Mouse (Mus musculus): ENCODE measurements around the gene Thsd7b. TPM values are rescaled to one million over a fixed set of nuclear protein-coding genes. Genes with fewer than 3 reads are reported as not detected.

The Thsd7b gene
- polyA plus RNA-seq, 2 experiments, result 1.1 to 1.8 TPM

DNA sequence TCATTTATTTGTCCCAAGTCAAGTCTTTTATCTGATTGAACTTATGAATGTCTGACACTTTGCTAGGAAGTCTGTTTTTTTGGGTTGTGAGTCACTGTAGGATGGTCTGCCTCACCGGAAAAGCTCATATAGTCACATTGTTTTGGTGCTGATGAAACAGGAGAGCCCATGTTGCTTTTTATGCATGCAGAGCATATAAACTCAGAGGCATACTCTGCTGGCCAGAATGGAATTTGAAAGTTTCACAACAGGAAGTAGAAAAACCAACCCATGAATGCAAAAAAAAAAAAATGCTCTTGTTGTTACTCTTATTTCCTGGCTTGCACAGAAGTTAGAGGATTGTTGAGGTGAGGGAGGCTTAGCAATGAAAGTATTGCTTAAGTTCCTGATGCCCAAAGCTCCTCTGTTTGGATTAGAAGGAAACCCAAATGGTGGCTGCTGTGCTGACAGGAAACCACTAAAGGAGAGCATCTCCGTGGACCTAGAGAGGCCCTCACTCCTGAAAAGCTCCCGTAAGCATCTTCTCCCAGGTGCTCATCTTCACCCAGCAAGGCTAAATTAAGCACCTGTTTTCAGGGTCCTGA is 269.6 kb downstream of the Thsd7b start:
- Histone ChIP-seq H3K9me3 (ENCODE audit: control insufficient read depth, low read length) (no peaks in the 10 kb centered on the region), H3K4me1 (ENCODE audit: control insufficient read depth, insufficient read depth, low read length) (no peaks in the 10 kb centered on the region), H3K4me3 (replicated peaks; ENCODE audit: low read length) (no peak overlapping the region), H3K36me3 (ENCODE audit: control insufficient read depth, insufficient read depth, low read length) (no peaks in the 10 kb centered on the region), H3K4me2 (replicated peaks; ENCODE audit: low read depth, low read length, severe bottlenecking) (no peak overlapping the region), H3K9ac (ENCODE audit: low read depth, low read length, severe bottlenecking) (no peak overlapping the region), H3K27me3 (ENCODE audit: control insufficient read depth, insufficient read depth, low read length) (no peaks in the 10 kb centered on the region), H3K27ac (replicated peaks; ENCODE audit: low read depth, low read length) (no peak overlapping the region)
- DNase-seq (ENCODE audit: low spot score) (no peak), ATAC-seq (ENCODE audit: low FRiP score, low read depth) (no peak)
- no peak for TF ChIP-seq POLR2A (IDR thresholded peaks at IDR 0.05; ENCODE audit: borderline replicate concordance, extremely low read depth, insufficient read depth, insufficient read length)
- 88% methylated on average over 3 of the region's 3 CpGs for WGBS

DNA sequence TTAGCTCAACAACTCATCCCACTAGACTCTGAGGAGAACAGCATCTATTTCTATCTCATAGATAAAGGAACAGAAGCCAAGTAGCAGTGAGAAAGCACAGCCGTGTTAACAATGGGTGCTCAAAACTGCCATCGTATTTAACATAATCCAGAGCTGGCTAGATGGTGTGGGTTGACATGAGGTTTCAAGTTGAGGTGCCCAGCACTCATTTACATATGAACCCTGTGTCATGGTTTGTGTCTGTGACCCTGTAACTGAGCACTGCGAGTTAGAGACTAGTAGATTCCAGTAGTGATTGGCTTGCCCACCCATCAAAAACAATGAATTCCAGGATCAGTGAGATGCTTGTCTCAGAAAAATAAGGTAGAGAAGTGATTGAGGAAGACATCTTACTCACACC is 270.1 kb downstream of the Thsd7b start:
- H3K9ac ChIP-seq (ENCODE audit: low read depth, low read length, severe bottlenecking), result no peak overlapping the region

GRCm38 (mm10) chr1:129558054-129558453 is 285.0 kb downstream of the Thsd7b start:
- Histone ChIP-seq H3K4me2 (replicated peaks; ENCODE audit: low read depth, low read length, severe bottlenecking) (no peak overlapping the region), H3K27me3 (ENCODE audit: control insufficient read depth, insufficient read depth, low read length) (no peaks in the 10 kb centered on the region), H3K36me3 (ENCODE audit: control insufficient read depth, insufficient read depth, low read length) (no peaks in the 10 kb centered on the region), H3K27ac (replicated peaks; ENCODE audit: low read depth, low read length) (no peak overlapping the region), H3K9ac (ENCODE audit: low read depth, low read length, severe bottlenecking) (no peak overlapping the region), H3K4me1 (ENCODE audit: control insufficient read depth, insufficient read depth, low read length) (no peaks in the 10 kb centered on the region), H3K4me3 (replicated peaks; ENCODE audit: low read length) (no peak overlapping the region), H3K9me3 (ENCODE audit: control insufficient read depth, low read length) (peaks cover 4% of the 10 kb centered on the region; the same call in 1 of the 2 replicates)
- ATAC-seq (ENCODE audit: low FRiP score, low read depth) (no peak), DNase-seq (ENCODE audit: low spot score) (no peak)
- 82% methylated on average over 4 of the region's 4 CpGs for WGBS
- no peak for TF ChIP-seq POLR2A (IDR thresholded peaks at IDR 0.05; ENCODE audit: borderline replicate concordance, extremely low read depth, insufficient read depth, insufficient read length)

More for the DNA sequence above, 270.1 kb downstream of the Thsd7b start:
- Histone ChIP-seq H3K4me3 (replicated peaks; ENCODE audit: low read length) (no peak overlapping the region), H3K27me3 (ENCODE audit: control insufficient read depth, insufficient read depth, low read length) (no peaks in the 10 kb centered on the region), H3K4me1 (ENCODE audit: control insufficient read depth, insufficient read depth, low read length) (no peaks in the 10 kb centered on the region), H3K9me3 (ENCODE audit: control insufficient read depth, low read length) (no peaks in the 10 kb centered on the region), H3K4me2 (replicated peaks; ENCODE audit: low read depth, low read length, severe bottlenecking) (no peak overlapping the region), H3K36me3 (ENCODE audit: control insufficient read depth, insufficient read depth, low read length) (no peaks in the 10 kb centered on the region), H3K27ac (replicated peaks; ENCODE audit: low read depth, low read length) (no peak overlapping the region)
- DNase-seq (ENCODE audit: low spot score) (no peak), ATAC-seq (ENCODE audit: low FRiP score, low read depth) (no peak)
- 79% methylated on average over 3 of the region's 3 CpGs for WGBS
- TF ChIP-seq POLR2A (IDR thresholded peaks at IDR 0.05; ENCODE audit: borderline replicate concordance, extremely low read depth, insufficient read depth, insufficient read length), result no peak

- no peak for ATAC-seq (ENCODE audit: low FRiP score, low read depth)
- WGBS, result 81% methylated on average over 4 of the region's 4 CpGs
Observed at GRCm38 (mm10) chr1:129559137-129559536, 286.0 kb downstream of the Thsd7b start.

DNA sequence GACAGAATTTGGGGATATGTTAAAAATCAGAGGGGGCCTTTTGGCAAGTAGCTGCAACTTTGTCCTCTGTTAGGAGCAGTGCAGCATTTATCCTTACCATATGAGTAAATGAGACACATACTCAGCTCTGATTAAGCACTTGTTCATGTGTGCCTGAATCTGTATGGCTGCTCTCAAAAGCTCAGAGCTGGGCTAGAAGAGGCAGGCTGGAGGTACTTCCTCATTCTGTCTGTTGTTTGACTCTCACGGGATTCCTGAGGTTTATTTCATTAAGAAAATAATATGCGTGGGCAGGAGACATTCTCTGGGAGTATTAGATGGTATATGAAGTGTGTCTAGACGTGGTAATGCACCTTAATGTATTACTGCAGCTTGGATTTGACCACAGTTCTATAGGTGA is 286.7 kb downstream of the Thsd7b start:
- Histone ChIP-seq H3K9me3 (ENCODE audit: control insufficient read depth, low read length) (no peaks in the 10 kb centered on the region), H3K4me2 (replicated peaks; ENCODE audit: low read depth, low read length, severe bottlenecking) (no peak overlapping the region), H3K9ac (ENCODE audit: low read depth, low read length, severe bottlenecking) (no peak overlapping the region), H3K36me3 (ENCODE audit: control insufficient read depth, insufficient read depth, low read length) (no peaks in the 10 kb centered on the region), H3K4me1 (ENCODE audit: control insufficient read depth, insufficient read depth, low read length) (no peaks in the 10 kb centered on the region), H3K4me3 (replicated peaks; ENCODE audit: low read length) (no peak overlapping the region), H3K27ac (replicated peaks; ENCODE audit: low read depth, low read length) (no peak overlapping the region), H3K27me3 (ENCODE audit: control insufficient read depth, insufficient read depth, low read length) (no peaks in the 10 kb centered on the region)
- no peak for ATAC-seq (ENCODE audit: low FRiP score, low read depth)
- WGBS, result 62% methylated on average over 3 of the region's 3 CpGs
- no peak for DNase-seq (ENCODE audit: low spot score)
- TF ChIP-seq POLR2A (IDR thresholded peaks at IDR 0.05; ENCODE audit: borderline replicate concordance, extremely low read depth, insufficient read depth, insufficient read length), result no peak

More at GRCm38 (mm10) chr1:129559137-129559536, 286.0 kb downstream of the Thsd7b start:
- no peak overlapping the region for H3K4me2 ChIP-seq (replicated peaks; ENCODE audit: low read depth, low read length, severe bottlenecking)
- no peak overlapping the region for H3K9ac ChIP-seq (ENCODE audit: low read depth, low read length, severe bottlenecking)
- H3K27me3 ChIP-seq (ENCODE audit: control insufficient read depth, insufficient read depth, low read length), result no peaks in the 10 kb centered on the region
- no peaks in the 10 kb centered on the region for H3K36me3 ChIP-seq (ENCODE audit: control insufficient read depth, insufficient read depth, low read length)
- no peak overlapping the region for H3K27ac ChIP-seq (replicated peaks; ENCODE audit: low read depth, low read length)
- TF ChIP-seq POLR2A (IDR thresholded peaks at IDR 0.05; ENCODE audit: borderline replicate concordance, extremely low read depth, insufficient read depth, insufficient read length), result no peak
- H3K4me3 ChIP-seq (replicated peaks; ENCODE audit: low read length), result no peak overlapping the region
- no peaks in the 10 kb centered on the region for H3K4me1 ChIP-seq (ENCODE audit: control insufficient read depth, insufficient read depth, low read length)
- DNase-seq (ENCODE audit: low spot score), result no peak
- no peaks in the 10 kb centered on the region for H3K9me3 ChIP-seq (ENCODE audit: control insufficient read depth, low read length)
